In the genomic region with DNA sequence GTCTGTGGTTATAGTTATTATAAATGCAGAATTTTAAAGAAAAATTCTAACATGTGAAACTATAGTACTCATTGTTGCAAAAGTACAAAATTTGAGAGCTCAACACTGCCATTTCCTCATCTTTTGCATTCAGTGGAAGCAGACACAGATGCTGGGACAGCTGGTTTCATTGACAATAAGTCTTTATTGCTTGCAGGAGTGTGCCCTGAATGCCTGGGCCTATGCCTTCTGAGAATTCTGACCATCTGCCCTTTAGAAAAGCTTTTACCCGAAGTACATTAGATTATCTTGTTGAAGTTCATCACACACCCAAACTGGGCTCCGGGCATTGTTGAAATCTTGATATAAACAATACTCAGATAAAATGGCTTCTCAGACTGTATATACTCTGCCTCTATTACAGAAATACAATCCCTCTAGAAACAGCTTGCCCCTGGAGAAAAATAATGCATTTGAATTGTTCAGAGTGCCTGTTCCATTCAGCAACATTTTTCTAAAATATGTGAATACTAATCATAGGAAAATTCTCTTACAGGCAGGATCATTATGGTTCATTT, we compare ENCODE assay signal across 17 mouse cellular contexts.
DNase-seq lines count a peak whose midpoint lies in the region; ATAC-seq lines count a peak whose summit lies in the region.
"Had no signal": no experiment of that assay in that cellular context is flagged by ENCODE, and none has a peak within 500 bp of the region (broad histone marks: within the 10 kb centered on the region; RNA-seq: fewer than 3 reads in every experiment).

No protein-coding gene starts in this region.

- H3K27me3 ChIP-seq in neural tube, embryonic 11.5 days (ENCODE audit: control insufficient read depth, insufficient read depth, low read length): no peaks in the 10 kb centered on the region
- no peaks in the 10 kb centered on the region for H3K27me3 ChIP-seq in neural tube, embryonic 15.5 days (replicated peaks)
- H3K27me3 ChIP-seq: embryonic facial prominence, embryonic 15.5 days; forebrain, embryonic 12.5 days; intestine, embryonic 15.5 days; liver, embryonic 13.5 days had no signal

- no peaks in the 10 kb centered on the region for H3K4me1 ChIP-seq in neural tube, embryonic 11.5 days (ENCODE audit: control insufficient read depth, insufficient read depth, low read length)
- no peaks in the 10 kb centered on the region for H3K4me1 ChIP-seq in neural tube, embryonic 15.5 days
- H3K4me1 ChIP-seq: embryonic facial prominence, embryonic 15.5 days; forebrain, embryonic 12.5 days; intestine, embryonic 15.5 days; liver, embryonic 13.5 days had no signal

- H3K4me2 ChIP-seq in neural tube, embryonic 11.5 days (ENCODE audit: low read depth): no peak overlapping the region
- no peak overlapping the region for H3K4me2 ChIP-seq in neural tube, embryonic 15.5 days
- H3K4me2 ChIP-seq: embryonic facial prominence, embryonic 15.5 days; forebrain, embryonic 12.5 days; intestine, embryonic 15.5 days; liver, embryonic 13.5 days had no signal

- WGBS in neural tube, embryonic 11.5 days: 60% methylated on average over 2 of the region's 2 CpGs
- WGBS in neural tube, embryonic 15.5 days: 27% methylated on average over 2 of the region's 2 CpGs

- H3K4me3 ChIP-seq in neural tube, embryonic 11.5 days (ENCODE audit: low read depth, low read length): no peak overlapping the region
- H3K4me3 ChIP-seq in neural tube, embryonic 15.5 days (replicated peaks): no peak overlapping the region
- H3K4me3 ChIP-seq: embryonic facial prominence, embryonic 15.5 days; forebrain, embryonic 12.5 days; intestine, embryonic 15.5 days; liver, embryonic 13.5 days had no signal

- H3K27ac ChIP-seq in neural tube, embryonic 11.5 days (ENCODE audit: low read depth, low read length): no peak overlapping the region
- 0 out of 2 replicates have a peak overlapping the region, but pooled peaks have one; percentile 18 for H3K27ac ChIP-seq in neural tube, embryonic 15.5 days (replicated peaks)
- H3K27ac ChIP-seq: embryonic facial prominence, embryonic 15.5 days; forebrain, embryonic 12.5 days; intestine, embryonic 15.5 days; liver, embryonic 13.5 days had no signal

- DNase-seq in embryo, embryonic 10 days (ENCODE audit: low spot score): peak; percentile 12
- no peak for DNase-seq in embryo, embryonic 9.5 days (ENCODE audit: extremely low spot score)
- no peak for DNase-seq in neural tube, embryonic 11.5 days (ENCODE audit: low spot score)
- no peak for DNase-seq in neural tube, embryonic 10.5 days (ENCODE audit: extremely low spot score, low spot score)
- DNase-seq in layer of hippocampus, postnatal 10 days (ENCODE audit: low spot score in 2 of 2): peak; percentile 4 to 14
- DNase-seq in cerebellum, adult 11-12 months: no peak
- DNase-seq in left cerebral cortex, adult 18-20 months (ENCODE audit: low spot score in 2 of 2): no peak
- DNase-seq: adrenal gland, postnatal 14 days; cerebellum, postnatal 10 days; heart, postnatal 10 days; liver, embryonic 13.5 days; right cerebral cortex, postnatal 25 days had no signal

- no peaks in the 10 kb centered on the region for H3K36me3 ChIP-seq in neural tube, embryonic 11.5 days (ENCODE audit: control insufficient read depth, insufficient read depth, low read length)
- H3K36me3 ChIP-seq in neural tube, embryonic 15.5 days: no peaks in the 10 kb centered on the region
- H3K36me3 ChIP-seq: embryonic facial prominence, embryonic 15.5 days; forebrain, embryonic 12.5 days; intestine, embryonic 15.5 days; liver, embryonic 13.5 days had no signal

- H3K9me3 ChIP-seq in neural tube, embryonic 11.5 days (ENCODE audit: control insufficient read depth, low read length): no peaks in the 10 kb centered on the region
- H3K9me3 ChIP-seq in neural tube, embryonic 15.5 days (replicated peaks): no peaks in the 10 kb centered on the region
- H3K9me3 ChIP-seq: embryonic facial prominence, embryonic 15.5 days; forebrain, embryonic 12.5 days; intestine, embryonic 15.5 days; liver, embryonic 13.5 days had no signal

- 0 out of 2 replicates have a peak, but pooled peaks have one; percentile 14 for ATAC-seq in neural tube, embryonic 11.5 days (ENCODE audit: insufficient read depth, low FRiP score, low TSS enrichment)
- 0 out of 2 replicates have a peak, but pooled peaks have one; percentile 41 for ATAC-seq in neural tube, embryonic 15.5 days (ENCODE audit: low FRiP score)
- ATAC-seq: intestine, embryonic 15.5 days; lung, postnatal 0 days had no signal

- no peak overlapping the region for H3K9ac ChIP-seq in neural tube, embryonic 11.5 days (ENCODE audit: low read length)
- H3K9ac ChIP-seq in neural tube, embryonic 15.5 days (replicated peaks): no peak overlapping the region
- H3K9ac ChIP-seq: embryonic facial prominence, embryonic 15.5 days; forebrain, embryonic 12.5 days; intestine, embryonic 15.5 days; liver, embryonic 13.5 days had no signal

Comparison
In these comparisons a context has a peak if more than half of its experiments do, and no peak if none do; other contexts are left out.
1. DNase-seq: peak in embryo, embryonic 10 days (single experiment) and layer of hippocampus, postnatal 10 days (2 of 2); none in embryo, embryonic 9.5 days (single experiment), neural tube, embryonic 11.5 days (single experiment), neural tube, embryonic 10.5 days (single experiment), cerebellum, adult 11-12 months (single experiment) and left cerebral cortex, adult 18-20 months (0 of 2).